Mouse (Mus musculus) CD4-positive helper T cell, adult 2 months (primary cell): ENCODE measurements at regions not wholly inside any gene's neighbourhood (a gene's known extent, or its start where the extent isn't known, plus 50 kb on each side); places are given as distances from the start of the nearest gene placed in this dataset.
"Not testable (repeated sequence)": the region's sequence is repeated elsewhere in the genome, so short reads cannot be mapped to it uniquely, and the experiment has no call there.

Experiments used
- DNase-seq: peaks from one replicate; pipeline ENCODE4 v3.0.0-alpha.2; 2012; ENCODE audit warnings: low read depth, missing footprints, low spot score

DNA sequence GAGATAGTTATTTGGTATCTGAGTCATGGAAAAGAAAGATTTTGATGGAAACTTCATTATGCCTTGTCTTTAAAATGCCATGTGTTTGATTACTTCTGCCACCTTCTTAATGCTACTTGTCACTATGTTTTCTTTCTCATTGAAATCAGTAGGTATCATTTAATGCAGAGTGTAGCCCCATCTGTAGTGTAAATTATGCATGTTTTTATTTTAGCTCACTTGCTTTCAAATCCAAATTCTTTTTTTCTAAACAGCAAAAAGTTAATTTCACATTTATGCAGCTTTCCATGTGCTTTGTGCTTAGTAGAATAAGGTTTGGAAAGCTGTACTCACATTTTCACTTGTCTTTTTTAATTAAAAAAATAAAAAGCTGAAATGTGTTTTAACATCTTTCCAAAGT is 748.0 kb upstream of the Epha7 start:
- DNase-seq = no peak

GRCm38 (mm10) chr4:28065828-28066227 is 747.1 kb upstream of the Epha7 start:
- no peak for DNase-seq

DNA sequence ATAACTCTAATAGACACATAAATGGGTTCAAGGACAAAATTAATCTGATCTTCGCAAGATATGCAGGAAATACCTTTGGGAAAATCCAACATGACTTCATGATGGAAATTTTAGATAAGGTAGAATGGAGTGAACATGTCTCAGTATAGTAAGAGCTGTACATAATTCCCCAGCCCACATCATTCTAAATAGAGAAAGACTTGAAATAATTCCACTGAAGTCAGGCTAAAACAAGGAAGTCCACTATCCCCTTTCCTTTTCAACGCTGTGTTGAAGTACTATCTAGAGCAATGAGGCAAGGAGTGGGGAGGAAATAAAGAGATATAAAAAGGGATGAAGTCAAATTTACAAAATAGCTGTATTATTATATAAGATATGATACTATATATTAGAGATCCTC is 733.9 kb upstream of the Epha7 start:
- no peak for DNase-seq

DNA sequence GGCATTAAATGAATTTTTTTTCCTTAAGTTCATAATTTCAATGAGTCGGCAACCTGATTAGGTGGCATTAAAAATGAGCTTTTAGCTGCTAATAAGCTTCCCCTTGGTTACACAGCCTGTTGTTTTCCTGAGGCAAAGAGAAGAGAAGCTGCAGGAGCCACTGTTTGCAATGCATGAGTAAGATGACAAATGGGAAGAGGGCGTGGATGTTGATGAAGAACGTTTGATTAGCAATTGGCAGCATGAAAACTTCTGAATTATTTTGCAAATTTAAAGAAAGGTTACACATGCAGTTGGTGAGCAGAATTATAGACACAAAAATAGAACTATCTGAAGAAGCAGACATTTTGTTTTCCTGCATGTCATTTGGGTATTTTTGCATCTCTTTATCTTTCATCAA is 720.1 kb upstream of the Epha7 start:
- no peak for DNase-seq

- DNase-seq = no peak
Measured at GRCm38 (mm10) chr4:28143165-28143564, 669.8 kb upstream of the Epha7 start.

DNA sequence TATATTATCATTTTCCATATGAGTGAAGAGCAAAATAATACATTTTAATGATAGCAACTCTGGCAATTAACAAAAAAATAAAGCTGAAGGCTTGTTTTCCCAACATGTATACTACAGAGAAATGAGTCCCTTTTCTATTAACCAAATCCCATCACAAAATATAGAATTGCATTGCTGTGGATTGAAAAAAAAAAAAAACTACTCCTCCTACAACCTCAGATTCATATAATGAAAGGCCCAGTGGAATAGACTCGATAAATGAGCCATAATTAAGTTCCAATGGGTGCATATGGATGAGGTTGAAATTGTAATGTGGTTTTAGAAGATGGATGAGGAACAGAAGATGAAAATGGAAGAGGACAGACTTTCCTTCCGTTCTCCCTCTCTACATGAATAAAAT is 657.8 kb upstream of the Epha7 start:
- DNase-seq = no peak

DNA sequence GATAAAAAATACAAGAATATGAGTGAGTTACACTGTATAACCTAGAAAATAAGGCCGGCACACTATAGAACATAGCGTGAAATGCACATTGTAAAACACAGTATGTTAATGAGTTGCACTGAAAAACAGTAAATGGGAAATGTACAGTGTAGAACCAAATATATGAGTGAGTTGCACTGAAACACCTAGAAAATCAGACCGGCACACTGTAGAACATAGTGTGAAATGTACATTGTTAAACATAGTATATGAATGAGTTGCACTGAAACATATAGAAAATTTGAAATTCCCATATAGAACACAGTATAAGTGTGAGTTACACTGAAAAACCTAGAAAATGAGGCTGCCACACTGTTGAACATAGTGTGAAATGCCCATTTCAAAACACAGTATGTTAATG is 636.2 kb upstream of the Epha7 start:
- peak; percentile 55 for DNase-seq

- DNase-seq = no peak
Measured at GRCm38 (mm10) chr4:28190861-28191260, 622.1 kb upstream of the Epha7 start.

GRCm38 (mm10) chr4:28227594-28228208 is 585.2 kb upstream of the Epha7 start:
- DNase-seq = no peak

GRCm38 (mm10) chr4:28235516-28235915 is 577.4 kb upstream of the Epha7 start:
- DNase-seq = not testable (repeated sequence)

- no peak for DNase-seq
Measured at GRCm38 (mm10) chr4:28242272-28242671, 570.7 kb upstream of the Epha7 start.
